ENCODE assay signal across 8 mouse cellular contexts in genomic region chr2:28755451-28755850, GRCm38 (mm10). TPM values are rescaled to one million over a fixed set of nuclear protein-coding genes. Genes with fewer than 3 reads are reported as not detected.
A peak's percentile ranks its signal among the peaks of the same experiment; 100 is the strongest.
DNase-seq lines count a peak whose midpoint lies in the region; TF ChIP-seq lines count a peak whose summit lies in the region.

No protein-coding gene starts in this region.

- H3K4me3 ChIP-seq in E14TG2a.4 (replicated peaks; ENCODE audit: low read length) = no peak overlapping the region
- no peak overlapping the region for H3K4me3 ChIP-seq in heart, adult 2 months

- TF ChIP-seq POLR2A in heart, adult 2 months (IDR thresholded peaks at IDR 0.05; ENCODE audit: insufficient read depth, low read depth, low read length) = no peak

- peak; percentile 99 for TF ChIP-seq CTCF in E14TG2a.4 (conservative IDR thresholded peaks at IDR 0.05; ENCODE audit: low read length)
- peak; percentile 99 for TF ChIP-seq CTCF in heart, adult 2 months (IDR thresholded peaks at IDR 0.05)

- intact Hi-C loops in heart, adult 2 months (cut with DNase I) = loop anchor here (1.0 to 5.0 kb wide), 4 partner anchors 87 to 221 kb away; partner anchors contain the start of genes Ddx31 and Gtf3c4

- H3K79me2 ChIP-seq in heart, adult 2 months (replicated peaks; ENCODE audit: control insufficient read depth, insufficient read depth, low read length) = no peaks in the 10 kb centered on the region

- no peak overlapping the region for H3K27ac ChIP-seq in heart, adult 2 months

- H3K36me3 ChIP-seq in E14TG2a.4 (ENCODE audit: insufficient read depth, low read length) = no peaks in the 10 kb centered on the region
- no peaks in the 10 kb centered on the region for H3K36me3 ChIP-seq in heart, adult 2 months (ENCODE audit: control insufficient read depth, insufficient read depth, low read length)

- H3K9me3 ChIP-seq in E14TG2a.4 (ENCODE audit: low read length) = no peaks in the 10 kb centered on the region

- DNase-seq in adrenal gland, adult 8-10 months = peak; percentile 68
- peak; percentile 85 for DNase-seq in embryo, embryonic 11 days
- DNase-seq in heart, adult 2 months = peak; percentile 69 to 83
- DNase-seq in layer of hippocampus, adult 8-10 months (ENCODE audit: low spot score in 2 of 2) = peak; percentile 55 to 87
- DNase-seq in lung, postnatal 14 days = peak; percentile 82
- peak; percentile 90 to 94 for DNase-seq in right cerebral cortex, adult 2 months (ENCODE audit: low spot score in 2 of 2)
- DNase-seq in urinary bladder, postnatal 14 days (ENCODE audit: low spot score) = peak; percentile 79

- WGBS in heart, adult 2 months = 6% methylated on average over 7 of the region's 7 CpGs

- TF ChIP-seq EP300 in heart, adult 2 months (IDR thresholded peaks at IDR 0.05; ENCODE audit: insufficient read depth, low read depth, low read length) = 0 out of 2 replicates have a peak, but pooled peaks have one; percentile 29

- H3K9ac ChIP-seq in heart, adult 2 months (ENCODE audit: low read depth, low read length) = no peak overlapping the region

- H3K27me3 ChIP-seq in E14TG2a.4 (ENCODE audit: insufficient read depth, low read length) = peaks cover 68% of the 10 kb centered on the region
- H3K27me3 ChIP-seq in heart, adult 2 months (ENCODE audit: control insufficient read depth, insufficient read depth, low read length) = peaks cover 2% of the 10 kb centered on the region; the same call in 1 of the 2 replicates

- H3K4me1 ChIP-seq in E14TG2a.4 (replicated peaks; ENCODE audit: low read depth, low read length) = peaks cover 42% of the 10 kb centered on the region
- no peaks in the 10 kb centered on the region for H3K4me1 ChIP-seq in heart, adult 2 months (ENCODE audit: control insufficient read depth, insufficient read depth, low read length)

RNA-seq across cellular contexts. Expression of gene Ak8, which starts 55.5 kb away (rescaled TPM):
- total RNA-seq in adrenal gland, adult 8-10 months (2022) = under 1 TPM; 0.20 to 0.80 (median 0.62) TPM
- not detected for total RNA-seq in heart, adult 2 months (2021)
- polyA plus RNA-seq in heart, adult 2 months (2012; rRNA removed) = 0.18 and 0.59 TPM in 2 replicates
- 1 to 10 TPM in 3 of 4 experiments, under 1 TPM in 1; 0.82 to 2.4 (median 1.8) TPM for total RNA-seq in layer of hippocampus, adult 8-10 months (2022)

RNA-seq across cellular contexts. Expression of gene Spaca9, which starts 55.9 kb away (rescaled TPM):
- under 1 TPM in 3 of 4 experiments, not detected in 1; 0.52 to 0.77 (median 0.75) TPM for total RNA-seq in adrenal gland, adult 8-10 months (2022)
- total RNA-seq in heart, adult 2 months (2021) = not detected
- 0.50 and 1.7 TPM in 2 replicates for polyA plus RNA-seq in heart, adult 2 months (2012; rRNA removed)
- 1 to 10 TPM in 2 of 4 experiments, not detected in 2; 1.0 to 1.6 TPM for total RNA-seq in layer of hippocampus, adult 8-10 months (2022)
